Mouse (Mus musculus) liver, embryonic 14.5 days (tissue): ENCODE measurements around the gene Adgrl2.

ENCODE experiments used
- CTCF ChIP-seq: IDR thresholded peaks from 2 replicates; pipeline ENCODE4 v1.5.1; 2016; ENCODE audit warnings: antibody characterized with exemption, low read depth, control low read depth
- EP300 ChIP-seq: IDR thresholded peaks from 2 replicates; pipeline ENCODE4 v1.6.1; 2016; ENCODE audit warnings: antibody characterized with exemption, low read depth

DNA sequence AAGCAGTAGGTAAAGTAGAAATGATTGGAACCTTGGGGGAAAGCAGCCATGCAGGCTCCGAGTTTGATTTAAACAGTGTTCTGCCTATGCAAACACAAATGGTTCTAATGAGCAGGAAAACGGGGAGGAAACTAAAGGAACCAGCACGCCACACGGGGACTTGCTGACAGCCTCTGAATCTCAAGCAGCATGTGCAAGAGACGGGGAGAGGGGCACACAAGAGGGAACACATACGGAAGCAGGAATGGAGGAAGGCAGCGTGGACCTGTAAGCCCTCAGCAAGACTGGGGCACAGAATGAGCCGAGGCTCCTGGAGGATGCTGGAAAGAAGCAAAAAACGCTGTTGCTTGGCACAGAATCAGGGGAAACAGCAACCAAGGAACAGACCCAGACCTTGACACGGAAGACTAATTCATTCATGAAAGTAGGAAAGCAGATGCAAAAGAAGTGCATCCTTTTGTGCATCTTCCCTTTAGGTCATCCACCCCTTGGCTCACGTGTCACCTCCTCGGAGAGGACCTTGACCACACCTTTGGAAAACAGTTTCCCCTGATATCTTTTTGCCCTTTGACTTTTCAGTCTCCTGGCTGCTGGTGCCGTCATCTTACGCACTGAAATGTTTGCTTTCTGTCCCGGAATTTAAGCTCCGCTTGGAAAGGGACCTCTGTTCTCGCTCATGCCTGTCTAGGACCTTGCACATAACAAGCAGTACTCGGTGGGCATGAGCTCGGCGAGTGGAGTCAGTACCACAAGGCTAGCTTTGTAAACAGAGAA, 17.7 kb upstream of the Adgrl2 start:
- no peak for TF ChIP-seq CTCF
- no peak for TF ChIP-seq EP300
